Mouse (Mus musculus) neural tube, embryonic 13.5 days (tissue): ENCODE data around the gene Apoh. TPM values are rescaled to one million over a fixed set of nuclear protein-coding genes. Genes with fewer than 3 reads are reported as not detected.

Experiments used
- ATAC-seq: fragments of 200-750 bp; cut with Nextera tagmentation; 2 replicates; pipeline ENCODE4 v1.8.0; 2017; ENCODE audit warnings: low read depth, mild to moderate bottlenecking, moderate TSS enrichment, moderate library complexity
- H3K27ac ChIP-seq: fragments of 300-500 bp; sonication (generic); replicated peaks from 2 replicates; pipeline ENCODE4 v1.5.1; 2015; ENCODE audit warnings: moderate library complexity, mild to moderate bottlenecking, inconsistent platforms
- H3K27me3 ChIP-seq: fragments of 300-500 bp; sonication (generic); 2 replicates; pipeline ENCODE4 v1.6.1; 2015; ENCODE audit warnings: mild to moderate bottlenecking, inconsistent platforms
- H3K36me3 ChIP-seq: fragments of 300-500 bp; sonication (generic); 2 replicates; pipeline ENCODE4 v1.6.1; 2015; ENCODE audit warnings: mild to moderate bottlenecking, inconsistent platforms
- H3K4me1 ChIP-seq: fragments of 300-500 bp; sonication (generic); replicated peaks from 2 replicates; pipeline ENCODE4 v1.6.1; 2015; ENCODE audit warnings: inconsistent platforms
- H3K4me2 ChIP-seq: fragments of 300-500 bp; sonication (generic); 2 replicates; pipeline ENCODE4 v1.6.1; 2015; ENCODE audit warnings: inconsistent platforms, mild to moderate bottlenecking, moderate library complexity
- H3K4me3 ChIP-seq: fragments of 300-500 bp; sonication (generic); 2 replicates; pipeline ENCODE4 v1.5.1; 2015; ENCODE audit warnings: mild to moderate bottlenecking, inconsistent platforms
- H3K9ac ChIP-seq: fragments of 300-500 bp; sonication (generic); 2 replicates; pipeline ENCODE4 v1.6.1; 2015; ENCODE audit warnings: moderate library complexity, mild to moderate bottlenecking, inconsistent platforms
- H3K9me3 ChIP-seq: fragments of 300-500 bp; sonication (generic); 2 replicates; pipeline ENCODE4 v1.6.1; 2016; ENCODE audit warnings: inconsistent platforms
- WGBS: fragments of 180-500 bp; shearing (Covaris S2); methylation state at CpG from one replicate; pipeline ENCODE4 v1.1.7; 2015; 5-methylcytosine and 5-hydroxymethylcytosine counted together
- polyA plus RNA-seq: library from polyadenylated mRNA; unstranded; fragments of >200 nt; fragmentation: Nextera tagmentation; extraction: Ambion mirVana; gene quantifications from 2 replicates; pipeline ENCODE4 v1.2.1, GENCODE M21; 2015

Gene Apoh
- polyA plus RNA-seq, result 0.21 TPM in 1 of 2 replicates, not detected in the other

GRCm38 (mm10) chr11:108342781-108343768, at the start of gene Apoh:
Gene Apoh (plus strand): TSS chr11:108343354.
- Histone ChIP-seq H3K4me1 (peaks cover 27% of the 10 kb centered on the region), H3K27me3 (peaks cover 14% of the 10 kb centered on the region), H3K36me3 (no peaks in the 10 kb centered on the region), H3K9ac (peak within 1 kb of the TSS; percentile 88), H3K4me3 (peak within 1 kb of the TSS; percentile 74), H3K27ac (peak within 1 kb of the TSS; percentile 92), H3K9me3 (no peaks in the 10 kb centered on the region), H3K4me2 (peak within 1 kb of the TSS; percentile 99)
- under 1% methylated on average over 75 of the region's 75 CpGs for WGBS
- ATAC-seq, result peak; percentile 79

- Histone ChIP-seq H3K27ac (no peak overlapping the region), H3K4me1 (no peaks in the 10 kb centered on the region), H3K4me3 (no peak overlapping the region), H3K9me3 (no peaks in the 10 kb centered on the region), H3K27me3 (no peaks in the 10 kb centered on the region), H3K4me2 (no peak overlapping the region), H3K36me3 (no peaks in the 10 kb centered on the region), H3K9ac (no peak overlapping the region)
- WGBS, result 63% methylated on average over 3 of the region's 3 CpGs
- ATAC-seq, result no peak
Measured at GRCm38 (mm10) chr11:108293843-108294242, 49.3 kb upstream of the Apoh start.

GRCm38 (mm10) chr11:108294305-108294813, 48.8 kb upstream of the Apoh start:
- ATAC-seq, result no peak
- Histone ChIP-seq H3K4me2 (no peak overlapping the region), H3K27ac (no peak overlapping the region), H3K27me3 (no peaks in the 10 kb centered on the region), H3K9me3 (no peaks in the 10 kb centered on the region), H3K4me3 (no peak overlapping the region), H3K4me1 (no peaks in the 10 kb centered on the region), H3K9ac (no peak overlapping the region), H3K36me3 (no peaks in the 10 kb centered on the region)
- 89% methylated on average over 12 of the region's 12 CpGs for WGBS

- H3K4me3 ChIP-seq, result no peak overlapping the region
- H3K27me3 ChIP-seq, result no peaks in the 10 kb centered on the region
- H3K36me3 ChIP-seq, result no peaks in the 10 kb centered on the region
- H3K9ac ChIP-seq, result no peak overlapping the region
- no peaks in the 10 kb centered on the region for H3K9me3 ChIP-seq
- ATAC-seq, result no peak; the same call in 1 of the 2 replicates
- H3K27ac ChIP-seq, result peak overlapping the region; percentile 9; the same call in 1 of the 2 replicates
- H3K4me1 ChIP-seq, result peaks cover 5% of the 10 kb centered on the region
- no peak overlapping the region for H3K4me2 ChIP-seq
Measured at GRCm38 (mm10) chr11:108295373-108295772, 47.8 kb upstream of the Apoh start.

GRCm38 (mm10) chr11:108297956-108298355, 45.2 kb upstream of the Apoh start:
- WGBS, result 79% methylated on average over 8 of the region's 8 CpGs

GRCm38 (mm10) chr11:108299913-108300312, 43.2 kb upstream of the Apoh start:
- Histone ChIP-seq H3K9me3 (no peaks in the 10 kb centered on the region), H3K4me3 (no peak overlapping the region), H3K27me3 (no peaks in the 10 kb centered on the region), H3K4me1 (peaks cover 12% of the 10 kb centered on the region), H3K4me2 (no peak overlapping the region), H3K9ac (no peak overlapping the region), H3K36me3 (no peaks in the 10 kb centered on the region), H3K27ac (no peak overlapping the region)
- no peak for ATAC-seq
- 81% methylated on average over 10 of the region's 10 CpGs for WGBS

More at GRCm38 (mm10) chr11:108297956-108298355, 45.2 kb upstream of the Apoh start:
- Histone ChIP-seq H3K27ac (no peak overlapping the region), H3K9ac (no peak overlapping the region), H3K4me1 (peaks cover 12% of the 10 kb centered on the region), H3K4me2 (no peak overlapping the region), H3K4me3 (no peak overlapping the region), H3K27me3 (no peaks in the 10 kb centered on the region), H3K36me3 (no peaks in the 10 kb centered on the region), H3K9me3 (no peaks in the 10 kb centered on the region)
- no peak for ATAC-seq

- H3K9me3 ChIP-seq, result no peaks in the 10 kb centered on the region
- no peaks in the 10 kb centered on the region for H3K27me3 ChIP-seq
- no peak overlapping the region for H3K9ac ChIP-seq
- no peak overlapping the region for H3K27ac ChIP-seq
- H3K4me3 ChIP-seq, result no peak overlapping the region
- H3K36me3 ChIP-seq, result no peaks in the 10 kb centered on the region
- WGBS, result 91% methylated on average over 1 of the region's 1 CpGs
- peaks cover 12% of the 10 kb centered on the region for H3K4me1 ChIP-seq
- ATAC-seq, result no peak
- no peak overlapping the region for H3K4me2 ChIP-seq
Measured at GRCm38 (mm10) chr11:108300443-108300842, 42.7 kb upstream of the Apoh start.

- Histone ChIP-seq H3K4me3 (no peak overlapping the region), H3K9me3 (no peaks in the 10 kb centered on the region), H3K9ac (no peak overlapping the region), H3K36me3 (no peaks in the 10 kb centered on the region), H3K27ac (no peak overlapping the region), H3K4me1 (peaks cover 12% of the 10 kb centered on the region), H3K4me2 (no peak overlapping the region), H3K27me3 (no peaks in the 10 kb centered on the region)
- ATAC-seq, result no peak
- 68% methylated on average over 6 of the region's 6 CpGs for WGBS
Measured at GRCm38 (mm10) chr11:108301036-108301435, 42.1 kb upstream of the Apoh start.

GRCm38 (mm10) chr11:108301796-108302490, 41.2 kb upstream of the Apoh start:
- WGBS, result 83% methylated on average over 10 of the region's 10 CpGs
- Histone ChIP-seq H3K4me2 (no peak overlapping the region), H3K27me3 (no peaks in the 10 kb centered on the region), H3K9me3 (no peaks in the 10 kb centered on the region), H3K4me3 (no peak overlapping the region), H3K27ac (no peak overlapping the region), H3K36me3 (no peaks in the 10 kb centered on the region), H3K9ac (no peak overlapping the region), H3K4me1 (peaks cover 16% of the 10 kb centered on the region)
- ATAC-seq, result no peak

GRCm38 (mm10) chr11:108303787-108304186, 39.4 kb upstream of the Apoh start:
- Histone ChIP-seq H3K27me3 (no peaks in the 10 kb centered on the region), H3K36me3 (no peaks in the 10 kb centered on the region), H3K9me3 (no peaks in the 10 kb centered on the region), H3K4me2 (no peak overlapping the region), H3K27ac (no peak overlapping the region), H3K4me1 (peaks cover 20% of the 10 kb centered on the region), H3K4me3 (no peak overlapping the region), H3K9ac (no peak overlapping the region)
- ATAC-seq, result no peak
- 94% methylated on average over 4 of the region's 4 CpGs for WGBS

GRCm38 (mm10) chr11:108307258-108307657, 35.9 kb upstream of the Apoh start:
- Histone ChIP-seq H3K4me3 (no peak overlapping the region), H3K27me3 (no peaks in the 10 kb centered on the region), H3K4me1 (peaks cover 7% of the 10 kb centered on the region; the same call in 1 of the 2 replicates), H3K9me3 (no peaks in the 10 kb centered on the region), H3K36me3 (no peaks in the 10 kb centered on the region), H3K9ac (no peak overlapping the region), H3K4me2 (no peak overlapping the region), H3K27ac (no peak overlapping the region)
- no peak for ATAC-seq
- 72% methylated on average over 7 of the region's 7 CpGs for WGBS

GRCm38 (mm10) chr11:108308253-108308652, 34.9 kb upstream of the Apoh start:
- Histone ChIP-seq H3K9me3 (no peaks in the 10 kb centered on the region), H3K4me2 (no peak overlapping the region), H3K4me1 (peaks cover 7% of the 10 kb centered on the region; the same call in 1 of the 2 replicates), H3K9ac (no peak overlapping the region), H3K4me3 (no peak overlapping the region), H3K27ac (no peak overlapping the region), H3K36me3 (no peaks in the 10 kb centered on the region), H3K27me3 (no peaks in the 10 kb centered on the region)
- no peak for ATAC-seq
- WGBS, result 94% methylated on average over 5 of the region's 5 CpGs
